Mouse (Mus musculus) urinary bladder, postnatal 36 days (tissue): ENCODE measurements at regions not wholly inside any gene's neighbourhood (a gene's known extent, or its start where the extent isn't known, plus 50 kb on each side); places are given as distances from the start of the nearest gene placed in this dataset.
"Not testable (repeated sequence)": the region's sequence is repeated elsewhere in the genome, so short reads cannot be mapped to it uniquely, and the experiment has no call there.

Experiments used
- DNase-seq, 2 experiments: peaks; one replicate each; pipeline ENCODE4 v3.0.0; 2022; ENCODE audit warnings: low spot score in 2 of 2, mixed read lengths in 1 of 2

DNA sequence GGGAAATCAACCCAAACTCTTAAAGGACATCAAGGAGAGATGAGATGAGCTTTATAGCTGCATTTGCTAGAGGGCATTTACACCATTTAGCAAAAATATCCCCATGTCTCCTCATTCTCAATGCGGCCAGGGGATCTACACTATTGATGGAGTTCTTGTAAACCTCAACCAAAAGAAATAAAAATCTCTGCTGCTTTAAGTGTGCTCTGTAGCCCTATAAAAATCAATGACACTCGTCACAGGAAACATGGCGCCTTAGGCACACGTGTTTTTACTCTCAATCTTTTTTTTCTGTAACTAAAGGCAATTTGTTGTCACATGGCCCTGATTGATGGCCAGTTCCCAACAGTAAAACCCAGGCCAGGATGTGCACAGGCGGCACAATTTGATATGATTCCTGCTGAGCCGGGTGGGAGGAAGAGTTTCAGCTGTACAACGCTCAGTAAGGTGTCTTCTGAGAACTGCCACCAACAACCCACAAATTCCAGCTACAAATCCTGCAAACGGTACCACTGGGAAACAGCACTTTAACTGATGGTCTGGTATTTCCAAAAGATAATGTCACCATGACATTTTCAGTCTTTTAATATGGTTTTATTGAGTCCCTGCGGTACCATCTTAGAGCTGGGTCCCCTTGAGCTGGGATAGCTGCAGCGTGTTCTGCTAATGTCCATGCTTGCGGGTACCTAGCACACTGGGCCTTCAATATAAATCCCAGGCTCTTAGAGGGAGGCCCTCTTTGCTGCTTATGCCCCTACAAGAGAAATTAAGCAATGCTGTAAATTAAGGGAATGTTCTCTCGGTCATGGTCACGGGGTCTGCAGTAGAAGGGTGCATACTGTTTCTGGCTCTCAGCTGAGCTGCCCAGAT is 78.8 kb downstream of the Tpbg start:
- DNase-seq: no peak

DNA sequence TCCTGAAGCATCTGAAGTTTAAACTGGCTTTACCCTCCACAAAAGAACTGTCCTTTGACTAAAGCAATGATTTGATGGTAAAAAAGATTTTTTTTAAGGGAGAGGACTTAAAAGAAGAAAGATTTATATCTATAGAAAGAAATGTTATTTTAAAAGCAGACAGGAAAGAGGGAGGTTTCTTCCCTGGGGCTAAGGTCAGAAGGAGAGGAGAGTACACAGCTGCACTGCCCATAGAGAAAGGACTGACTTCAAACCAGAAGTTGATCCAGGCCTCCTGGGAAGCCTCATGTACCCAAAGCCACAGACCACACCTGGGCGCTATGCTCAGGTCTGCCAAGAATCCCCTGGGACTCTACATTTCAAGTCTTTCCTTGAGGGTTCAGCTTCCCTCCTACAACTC is 83.1 kb downstream of the Tpbg start:
- no peak for DNase-seq

DNA sequence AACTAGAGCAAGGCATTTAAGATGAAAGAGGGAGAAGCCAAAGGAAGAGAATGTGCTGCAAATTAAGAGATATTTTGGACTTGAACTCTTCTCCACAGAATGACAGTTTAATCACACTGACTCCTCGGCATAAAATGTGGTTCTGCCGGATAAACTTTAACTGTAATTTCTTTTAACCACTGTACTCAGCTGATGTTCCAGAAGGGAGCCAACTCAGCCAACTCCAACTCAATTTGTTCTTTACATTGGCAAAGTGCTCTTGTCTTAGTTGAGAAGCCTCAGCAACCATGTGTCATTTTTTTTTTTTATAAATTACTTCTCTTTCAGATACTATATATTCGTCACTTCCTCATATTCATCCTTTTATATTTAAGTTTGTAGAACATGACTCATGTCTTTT is 90.0 kb downstream of the Tpbg start:
- DNase-seq: no peak

DNA sequence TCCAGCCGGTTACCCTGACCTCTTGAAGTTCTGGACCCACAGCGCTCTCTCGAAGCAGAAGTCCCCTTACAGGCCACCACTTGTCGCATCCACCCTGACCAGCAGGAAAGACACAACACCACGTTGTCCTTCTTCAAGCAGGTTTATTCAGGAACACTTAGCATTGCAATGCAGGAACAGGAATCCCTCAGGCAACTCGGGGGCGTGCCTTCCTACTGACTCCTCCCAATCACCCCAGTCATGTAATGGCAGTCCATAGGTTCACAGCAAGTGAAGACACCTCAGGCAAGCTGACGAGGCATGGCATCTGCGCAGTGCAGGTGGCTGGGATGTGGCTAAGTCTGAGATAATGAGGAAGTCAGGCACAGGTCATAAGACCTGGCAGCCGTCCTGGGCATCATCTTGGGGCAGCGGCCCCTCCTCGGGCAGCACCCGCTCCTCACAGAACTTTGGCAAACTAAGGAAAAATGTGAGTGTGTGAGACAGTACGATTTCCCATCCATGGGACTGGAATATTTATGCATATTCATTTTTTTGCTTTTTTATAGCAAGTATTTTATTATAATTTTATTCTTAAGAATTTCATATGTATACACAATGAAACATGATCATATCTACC is 101.0 kb downstream of the Tpbg start:
- not testable (repeated sequence) for DNase-seq

DNA sequence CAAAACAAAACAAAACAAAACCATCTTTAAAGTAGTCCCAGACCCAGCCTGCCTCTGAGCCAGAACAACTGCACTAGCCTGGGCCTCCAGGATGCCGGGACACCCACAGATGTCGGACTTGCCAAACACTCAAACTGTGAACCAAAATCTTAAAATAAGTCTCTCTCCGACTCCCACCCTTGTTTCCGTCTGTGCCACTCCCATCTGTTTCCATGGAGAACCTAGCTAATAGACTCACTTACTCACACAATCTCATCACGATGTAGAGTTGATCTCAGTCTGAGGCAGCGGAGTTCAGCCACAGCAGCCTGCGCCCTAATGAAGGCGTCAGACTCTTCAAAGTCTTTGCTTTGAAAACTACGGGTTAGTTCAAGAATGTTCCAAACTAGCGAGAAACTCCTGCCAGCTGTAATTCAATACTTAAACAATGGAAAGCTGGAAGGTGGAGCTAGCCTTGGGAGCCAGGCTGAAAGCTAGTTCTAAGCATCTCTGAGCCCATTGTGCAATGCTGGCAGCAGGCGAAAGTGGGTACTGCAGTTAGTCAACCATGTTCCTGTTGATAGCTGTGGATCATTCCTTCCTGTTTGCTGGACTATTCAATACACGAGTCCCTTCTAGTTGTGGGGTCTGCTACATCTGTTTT is 106.4 kb downstream of the Tpbg start:
- no peak for DNase-seq

DNA sequence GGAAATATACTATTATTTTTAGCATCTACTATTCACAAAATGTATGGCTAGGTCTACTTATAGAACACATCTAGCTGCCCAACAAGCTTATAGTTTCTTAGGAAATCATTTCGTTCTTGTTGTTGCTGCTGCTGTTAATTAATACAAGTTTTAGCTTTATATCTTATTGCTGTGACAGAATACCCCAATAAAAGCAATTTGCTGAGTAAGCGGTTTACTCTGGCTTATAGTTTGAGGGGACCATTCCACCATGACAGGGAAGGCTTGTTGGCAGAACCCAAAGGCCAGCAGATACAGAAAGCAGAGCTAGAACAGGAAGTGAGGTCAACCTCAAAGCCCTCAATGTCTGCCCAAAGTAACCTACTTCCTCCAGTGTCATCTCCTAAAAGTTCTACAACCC is 109.6 kb downstream of the Tpbg start:
- no peak for DNase-seq

DNA sequence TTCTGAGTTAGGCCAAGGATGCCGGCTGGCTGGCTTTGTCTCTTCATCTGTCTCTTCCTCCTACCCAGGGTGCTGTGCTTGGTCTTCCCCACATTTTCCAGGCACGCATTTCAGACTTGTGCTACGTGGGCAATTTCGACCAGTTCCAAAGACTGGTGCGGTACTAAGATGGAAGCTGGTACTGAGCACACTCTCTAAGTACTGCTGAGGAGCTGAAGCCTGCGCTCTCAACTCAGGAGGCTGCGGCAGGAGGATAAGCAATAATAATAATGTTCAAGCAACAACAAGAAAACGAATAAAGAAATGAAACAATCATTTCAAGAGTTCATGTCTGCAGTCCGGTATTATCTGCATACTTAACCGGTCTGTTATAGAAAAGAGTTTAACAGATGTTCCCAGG is 127.9 kb downstream of the Tpbg start:
- DNase-seq: no peak

DNA sequence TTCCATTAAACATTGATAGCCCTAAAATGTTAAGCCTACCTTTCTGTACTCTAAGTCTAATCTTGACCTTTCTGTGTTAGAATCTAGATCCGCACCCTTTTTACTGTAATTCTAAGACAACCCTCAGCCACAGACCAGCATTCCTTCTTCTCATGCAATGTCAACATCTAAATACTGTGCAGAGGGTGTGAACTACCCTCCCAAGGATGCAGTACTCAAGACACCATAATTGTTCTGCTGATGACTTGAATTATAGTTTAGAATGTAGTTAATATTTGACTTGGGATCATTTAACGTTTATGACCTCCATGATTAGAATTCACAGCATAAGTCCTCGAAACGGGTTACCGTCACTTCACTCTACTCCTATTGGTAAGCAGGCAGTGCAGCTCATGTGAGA is 139.2 kb downstream of the Tpbg start:
- no peak for DNase-seq

DNA sequence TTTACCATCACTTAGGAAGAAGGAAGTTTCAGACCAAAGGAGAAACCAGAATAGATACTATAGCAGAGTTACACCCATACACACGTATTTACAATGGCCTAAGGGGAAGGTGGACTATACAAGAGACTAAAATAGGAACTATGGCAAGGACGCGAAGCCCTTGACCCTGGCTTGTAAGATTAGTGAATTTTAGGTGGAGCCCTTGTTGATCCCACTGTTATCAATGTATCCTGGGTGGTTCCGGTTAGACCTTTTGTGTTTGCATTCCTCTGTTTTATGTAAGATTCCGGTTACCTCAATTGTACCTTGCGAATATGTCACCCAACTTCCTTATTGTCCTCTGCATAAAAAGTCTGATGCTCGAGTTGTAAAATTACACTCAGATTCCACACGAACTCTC is 141.3 kb downstream of the Tpbg start:
- not testable (repeated sequence) for DNase-seq

DNA sequence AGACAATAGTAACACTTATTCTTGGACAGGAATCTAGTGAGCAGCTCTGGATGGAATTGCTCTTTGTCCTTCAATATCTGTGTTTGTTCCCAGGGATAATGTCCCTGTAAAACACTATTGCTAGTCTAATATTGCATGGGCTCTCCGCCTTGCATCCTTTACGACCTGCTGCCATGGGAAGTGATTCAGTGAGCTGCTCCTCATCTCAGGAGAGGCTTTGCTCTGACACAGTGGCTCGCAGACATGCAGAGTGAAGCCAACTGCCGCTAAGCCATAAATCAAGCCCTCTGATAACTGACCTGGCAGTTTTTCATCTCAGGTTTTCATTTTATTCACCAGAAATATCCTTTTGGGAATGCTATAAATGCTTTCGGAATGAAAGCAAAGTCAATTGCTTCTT is 143.5 kb downstream of the Tpbg start:
- DNase-seq: no peak

DNA sequence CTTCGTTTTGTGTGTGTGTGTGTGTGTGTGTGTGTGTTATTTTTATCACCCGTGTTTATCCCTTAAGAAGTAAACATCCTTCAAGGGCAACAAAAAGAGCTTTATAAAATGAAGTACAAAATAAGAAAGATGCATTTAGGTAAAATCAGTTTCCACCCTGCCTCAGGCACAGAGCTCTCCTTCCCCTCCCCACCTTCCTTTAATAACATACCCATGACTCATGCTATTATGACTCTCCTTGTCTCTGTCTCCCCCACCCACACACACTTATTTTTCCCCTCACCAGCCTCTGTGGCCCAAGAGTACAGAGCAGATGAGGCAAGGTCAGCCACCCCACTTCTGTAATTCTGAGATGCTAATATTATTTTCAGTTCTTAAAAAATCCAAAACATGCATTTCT is 144.0 kb downstream of the Tpbg start:
- no peak for DNase-seq

DNA sequence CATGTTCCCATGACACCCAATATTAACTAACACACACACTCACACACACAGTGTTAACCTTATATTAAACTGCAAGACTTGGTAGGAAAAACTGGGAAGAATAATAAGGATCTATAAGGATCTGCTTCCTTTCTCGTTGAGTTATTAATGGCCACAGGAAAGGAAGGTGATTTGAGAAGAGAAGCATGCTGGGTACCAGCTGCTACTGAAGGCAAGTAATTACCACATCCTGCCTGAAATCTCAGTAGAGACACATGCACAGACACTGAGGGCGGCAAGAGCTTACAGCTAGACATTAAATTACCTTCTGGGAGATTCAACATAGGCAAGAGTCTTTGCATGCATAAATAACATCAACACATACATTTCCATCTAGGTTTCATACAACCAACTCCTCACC is 160.8 kb downstream of the Tpbg start:
- no peak for DNase-seq

DNA sequence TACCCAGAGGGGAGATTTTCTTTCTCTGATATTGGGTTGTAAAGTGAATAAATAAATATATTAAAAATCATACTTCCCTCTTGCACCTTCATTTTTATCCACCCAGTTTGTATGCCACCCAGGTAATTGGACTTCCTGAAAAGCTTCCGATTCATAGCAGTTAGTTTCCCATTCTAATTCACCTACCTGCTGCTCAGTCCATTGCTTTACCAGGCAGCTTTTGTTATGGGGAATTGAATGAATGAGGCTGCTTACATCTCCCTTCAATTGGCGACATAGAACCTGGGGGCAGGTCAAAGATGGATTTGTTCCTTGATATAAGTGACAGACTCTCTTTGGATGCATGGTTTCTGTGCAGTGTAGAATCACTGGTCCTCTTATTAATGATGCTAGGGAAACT is 169.5 kb downstream of the Tpbg start:
- DNase-seq: no peak

DNA sequence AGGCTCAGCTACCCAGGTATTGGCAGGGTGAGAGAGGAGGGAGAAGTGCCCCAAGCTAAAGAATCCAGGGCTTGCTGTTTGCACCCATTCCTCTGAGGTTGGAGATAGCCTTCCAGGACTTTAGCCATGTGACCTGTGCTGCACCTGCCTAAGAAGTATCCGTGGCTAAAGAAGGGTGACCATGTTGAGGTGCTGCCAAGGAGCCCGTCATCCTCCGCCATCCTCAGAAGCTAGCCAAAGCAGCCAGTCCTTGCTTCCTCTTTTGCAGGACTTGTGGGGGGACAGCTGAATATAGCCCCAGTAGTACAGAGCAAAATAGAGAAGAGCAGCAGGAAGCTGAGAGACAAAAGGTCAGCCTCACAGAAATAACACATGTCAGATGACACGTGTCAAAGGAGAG is 173.7 kb downstream of the Tpbg start:
- no peak for DNase-seq

DNA sequence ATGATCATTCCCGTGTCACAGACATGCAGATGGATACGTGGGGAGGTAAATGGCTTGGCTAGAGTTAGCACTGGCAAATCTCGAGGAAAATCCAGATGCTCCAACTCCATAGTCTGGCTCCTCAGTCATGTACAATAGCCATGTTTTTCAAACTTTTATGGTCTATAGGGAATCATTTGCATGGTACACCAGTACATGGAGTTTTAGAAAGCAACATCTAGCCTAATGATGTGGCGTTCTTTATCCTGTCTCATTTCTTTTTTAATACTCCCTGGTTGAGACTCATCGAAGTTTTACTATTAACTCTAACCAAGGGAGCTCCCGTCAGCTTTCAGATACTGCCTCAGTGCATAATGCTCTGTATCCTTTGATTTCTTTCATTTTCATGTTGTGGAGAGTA is 178.0 kb downstream of the Tpbg start:
- no peak for DNase-seq

DNA sequence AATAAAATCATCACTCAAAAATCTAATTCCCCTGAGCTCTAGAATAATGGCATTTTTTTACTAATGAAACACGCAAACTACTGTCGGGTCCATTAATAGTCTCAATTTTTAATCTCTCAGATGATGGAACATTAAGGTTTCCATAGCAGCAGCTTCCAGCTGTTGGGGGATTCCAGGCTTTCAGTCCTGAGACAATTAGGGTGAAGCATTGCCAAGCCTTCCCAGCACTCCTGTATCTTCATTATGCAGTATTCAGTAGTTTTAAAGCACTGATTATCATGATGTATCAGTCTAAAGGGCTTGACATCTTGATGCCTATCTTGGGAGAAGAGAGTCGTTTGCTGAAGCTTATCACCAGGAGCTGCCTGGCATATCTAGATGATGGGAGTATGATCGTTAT is 178.6 kb downstream of the Tpbg start:
- no peak for DNase-seq

DNA sequence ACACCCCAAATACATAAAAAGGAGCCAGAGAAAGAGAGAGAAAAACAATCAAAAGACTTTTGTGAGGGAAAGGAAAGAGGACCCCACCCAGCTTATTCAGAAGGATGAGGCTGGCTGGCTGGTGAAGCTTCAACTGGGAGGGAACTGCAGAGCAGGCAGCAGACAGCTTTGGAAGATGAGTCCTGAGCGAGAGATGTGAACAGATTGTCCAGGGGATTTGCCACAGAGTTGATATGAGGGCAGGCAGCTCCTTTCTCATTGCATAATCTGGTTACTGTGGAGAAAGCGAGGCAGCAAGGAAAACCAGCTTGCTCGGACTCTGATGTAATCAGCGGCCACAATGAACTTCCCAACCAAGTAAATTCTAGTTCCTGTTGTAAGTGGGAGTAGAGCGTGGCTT is 188.6 kb downstream of the Tpbg start:
- DNase-seq: peak; percentile 3 to 14

DNA sequence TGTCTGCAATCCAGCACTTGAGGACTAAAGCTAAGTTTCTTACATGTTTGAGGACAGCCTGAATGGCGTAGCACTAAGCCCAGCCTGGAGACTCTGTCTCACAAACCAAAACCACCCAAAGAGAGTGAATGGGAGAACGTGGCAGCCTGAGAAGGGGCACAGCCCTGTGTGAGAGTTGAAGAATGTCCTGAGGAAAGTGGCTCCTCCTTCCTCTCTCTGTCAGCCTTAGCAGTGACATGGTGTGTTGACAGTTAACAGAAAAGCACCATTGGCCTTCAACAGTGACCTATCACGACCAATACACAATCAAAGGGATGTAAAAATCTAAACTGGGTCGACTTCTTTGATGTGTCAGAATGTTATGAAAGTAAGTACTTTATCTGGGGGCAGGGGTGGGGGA is 201.9 kb downstream of the Tpbg start:
- DNase-seq: no peak

DNA sequence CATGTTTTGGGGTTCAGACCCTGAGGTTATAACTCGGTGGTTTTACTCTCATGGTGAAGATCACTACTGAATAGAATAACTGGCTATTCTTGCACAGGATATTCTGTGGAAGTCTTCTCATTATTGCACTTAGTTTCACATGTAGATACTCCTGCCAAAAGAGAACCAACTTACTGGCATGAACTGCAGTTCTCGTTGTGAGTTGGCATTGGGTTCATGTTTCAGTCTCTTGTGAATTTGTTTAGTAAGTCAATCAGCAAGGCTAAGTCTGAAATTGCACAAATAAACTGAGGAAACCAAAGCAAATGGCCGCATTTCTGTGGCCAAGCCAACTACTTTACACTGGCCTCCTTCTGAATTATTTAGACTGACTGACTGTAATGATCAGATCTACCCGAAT is 215.9 kb downstream of the Tpbg start:
- DNase-seq: no peak

DNA sequence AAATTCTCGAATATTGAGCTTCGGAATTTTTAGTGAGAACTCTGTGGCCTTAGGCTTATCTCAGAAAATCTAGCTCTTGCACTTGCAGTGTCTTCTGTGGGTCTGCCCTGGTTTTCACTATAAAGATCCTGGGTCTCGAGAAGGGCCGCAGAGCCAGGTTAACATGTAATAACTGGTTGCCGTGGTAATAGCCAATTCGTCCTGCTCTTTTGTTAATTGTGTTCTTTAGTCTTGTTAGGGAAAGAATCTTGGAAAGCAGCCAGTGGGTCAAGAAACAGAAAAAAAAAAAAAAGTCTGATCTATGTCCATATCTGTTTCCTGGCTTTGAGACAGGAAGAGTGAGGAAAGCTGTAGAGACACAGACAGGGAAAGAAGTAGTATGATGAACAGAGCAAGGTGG is 217.9 kb downstream of the Tpbg start:
- no peak for DNase-seq

DNA sequence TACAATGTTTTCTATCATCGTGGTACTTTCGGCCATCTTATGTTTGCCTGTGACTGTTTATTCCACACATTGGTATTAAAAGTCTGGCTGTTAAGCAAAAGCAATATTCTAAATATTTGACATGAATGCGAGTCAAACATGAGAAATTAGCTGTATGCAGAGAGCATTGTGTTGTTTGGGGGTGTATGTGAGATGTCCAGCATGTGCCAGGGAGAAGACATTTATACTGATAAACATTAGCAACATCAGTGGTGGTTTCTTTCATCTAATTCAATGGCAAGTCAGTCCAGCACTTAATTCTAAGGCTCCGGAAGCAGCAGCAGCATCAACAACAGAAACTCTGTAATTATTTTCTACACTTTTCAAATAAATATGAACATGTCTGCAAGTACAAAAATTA is 219.1 kb downstream of the Tpbg start:
- DNase-seq: no peak

DNA sequence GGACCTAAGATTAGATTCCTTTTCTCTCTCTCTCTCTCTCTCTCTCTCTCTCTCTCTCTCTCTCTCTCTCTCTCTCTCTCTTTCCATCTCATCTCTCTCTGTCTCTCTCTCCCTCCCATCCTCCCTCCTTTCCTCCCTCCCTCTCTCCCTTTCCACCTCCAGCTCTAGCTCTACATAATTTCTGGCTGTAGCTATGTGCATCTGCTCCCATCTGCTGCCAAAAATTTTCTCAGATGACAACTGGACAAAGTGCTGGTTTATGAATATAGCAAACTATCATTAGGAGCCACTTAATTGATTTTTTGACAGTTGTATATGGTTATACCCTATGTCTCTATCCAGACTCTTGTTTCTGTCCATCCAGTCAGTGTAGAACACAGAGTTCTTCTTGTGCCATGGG is 237.1 kb downstream of the Tpbg start:
- DNase-seq: no peak

DNA sequence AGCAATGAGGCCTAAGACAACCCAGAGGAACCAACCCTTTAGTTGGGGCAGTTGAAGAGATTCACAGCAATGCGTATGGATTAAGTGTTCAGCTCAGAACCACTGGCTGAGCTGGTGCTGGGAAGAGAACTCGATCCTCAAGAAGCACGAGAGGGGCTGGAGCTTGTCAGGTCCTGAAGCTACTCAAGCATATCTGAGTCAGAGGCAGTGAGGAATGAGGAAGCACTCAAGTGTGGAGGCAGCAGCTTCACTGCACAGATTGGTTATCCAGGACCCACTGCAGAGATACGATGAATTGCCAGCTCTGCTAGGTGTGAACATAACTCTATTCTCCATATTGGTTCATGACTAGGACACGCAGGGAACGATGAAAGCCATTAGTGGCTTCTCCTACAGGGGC is 239.7 kb downstream of the Tpbg start:
- no peak for DNase-seq
